Mouse (Mus musculus): ENCODE measurements at regions not wholly inside any gene's neighbourhood (a gene's known extent, or its start where the extent isn't known, plus 50 kb on each side); places are given as distances from the start of the nearest gene placed in this dataset.

GRCm38 (mm10) chr1:91611281-91611680 lies 70.9 kb downstream of the Asb1 start:
- no peak for DNase-seq (ENCODE audit: low spot score in 2 of 2)

DNA sequence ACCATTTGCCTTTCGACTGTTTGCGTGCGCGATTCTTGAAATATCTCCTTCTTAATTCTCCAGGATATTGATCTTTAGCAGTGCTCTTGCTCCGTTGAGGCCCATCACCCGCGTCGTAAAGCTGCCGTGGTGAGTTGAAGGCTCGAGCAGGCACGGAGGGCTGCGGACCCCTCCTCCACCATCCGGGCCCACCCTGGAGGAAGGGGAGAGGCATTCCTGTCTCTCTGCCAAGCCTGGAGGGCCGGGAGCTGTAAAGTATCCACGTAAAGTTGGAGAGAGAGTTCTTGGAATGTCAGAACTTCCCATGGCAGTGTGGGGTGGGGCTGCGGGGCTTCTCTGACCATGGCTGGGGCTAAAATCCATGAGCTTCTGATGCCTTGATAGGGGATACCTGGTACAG lies 71.3 kb downstream of the Asb1 start:
- no peak for DNase-seq (ENCODE audit: low spot score in 2 of 2)

DNA sequence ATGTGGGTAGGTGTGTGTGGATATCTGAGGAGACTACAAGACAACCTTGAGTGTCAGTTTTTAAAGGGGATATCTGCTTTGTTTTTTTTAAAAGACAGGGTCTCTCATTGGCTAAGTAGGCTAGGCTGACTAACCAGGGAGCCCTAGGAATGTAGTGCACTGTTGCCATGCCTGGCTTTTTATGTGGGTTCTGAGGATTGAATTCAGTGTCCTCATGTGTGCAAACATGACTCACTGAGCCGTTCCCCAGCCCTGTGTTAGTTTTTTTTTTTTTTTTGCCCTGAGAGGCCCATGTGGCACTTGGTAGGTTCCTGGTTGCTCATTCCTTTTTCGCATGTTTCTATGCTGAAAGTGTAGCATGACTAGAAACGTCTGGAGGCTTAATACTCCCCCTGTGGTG lies 72.6 kb downstream of the Asb1 start:
- no peak for DNase-seq (ENCODE audit: low spot score in 2 of 2)

DNA sequence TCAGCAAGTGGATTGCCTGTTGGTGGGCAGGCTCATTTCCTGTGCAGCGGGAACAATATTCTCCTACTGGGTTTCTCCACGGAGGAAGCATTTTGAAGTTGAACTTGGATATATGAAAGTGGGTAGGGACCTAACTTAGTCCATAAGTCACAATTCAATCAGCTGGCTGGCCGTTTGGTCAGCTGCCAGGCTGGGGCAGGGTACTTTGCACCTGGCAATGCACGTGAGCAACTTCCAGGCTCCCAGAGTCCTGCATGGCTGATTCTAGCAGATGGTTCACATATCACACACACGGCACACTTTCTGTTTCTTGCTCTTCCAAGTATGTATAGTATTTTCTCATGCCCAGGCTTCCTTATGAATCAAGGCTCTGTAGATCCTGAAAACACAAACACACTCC lies 75.1 kb downstream of the Asb1 start:
- no peak for DNase-seq (ENCODE audit: low spot score in 2 of 2)

- DNase-seq (ENCODE audit: low spot score in 2 of 2): no peak
Observed at GRCm38 (mm10) chr1:91618527-91619135, 78.3 kb downstream of the Asb1 start.

GRCm38 (mm10) chr1:91621141-91621540 lies 80.8 kb downstream of the Asb1 start:
- DNase-seq (ENCODE audit: low spot score in 2 of 2): no peak

- no peak for DNase-seq (ENCODE audit: low spot score in 2 of 2)
Observed at GRCm38 (mm10) chr1:91622874-91623273, 82.5 kb downstream of the Asb1 start.

GRCm38 (mm10) chr1:91624028-91624427 lies 83.7 kb downstream of the Asb1 start:
- no peak for DNase-seq (ENCODE audit: low spot score in 2 of 2)

DNA sequence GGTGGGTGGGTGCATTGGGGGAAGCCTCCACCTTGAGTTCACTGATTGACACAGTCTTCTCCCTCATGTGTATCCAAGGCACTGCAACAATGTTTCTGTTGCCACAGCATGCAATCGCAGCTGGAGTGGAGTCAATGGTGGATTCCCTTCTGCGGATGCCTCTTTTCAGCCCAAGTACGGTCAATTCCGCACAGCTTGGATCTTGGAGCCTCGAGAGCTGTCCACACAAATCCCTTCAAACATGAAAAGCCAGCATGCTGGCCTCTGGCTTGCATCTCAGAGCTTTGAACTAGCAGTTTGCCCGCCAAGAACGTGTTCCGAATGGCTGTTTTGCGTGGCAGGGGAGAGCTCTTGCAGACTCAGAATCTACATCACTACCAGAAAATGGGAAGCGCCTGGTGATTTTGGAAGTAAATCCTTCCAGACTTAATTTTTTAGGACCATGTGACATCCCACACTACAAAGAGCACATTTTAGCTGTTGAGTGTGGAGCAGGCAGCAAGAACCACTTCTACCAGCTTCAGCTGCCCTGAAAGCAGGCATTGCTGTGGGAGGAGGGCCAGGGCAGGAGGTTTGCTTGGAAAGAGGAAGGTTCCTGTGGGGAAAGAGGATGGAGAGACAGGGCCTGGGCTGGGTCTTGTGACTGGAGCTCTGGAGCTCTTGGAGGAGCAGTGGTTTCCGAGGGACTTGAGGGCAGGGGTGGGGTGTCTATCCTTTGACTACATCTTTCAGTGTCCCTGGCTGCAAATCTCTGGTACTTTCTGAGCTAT lies 84.4 kb downstream of the Asb1 start:
- no peak for DNase-seq (ENCODE audit: low spot score in 2 of 2)

- no peak for DNase-seq (ENCODE audit: low spot score in 2 of 2)
Observed at GRCm38 (mm10) chr1:91626090-91626489, 85.7 kb downstream of the Asb1 start.

GRCm38 (mm10) chr1:91630206-91630605 lies 89.9 kb downstream of the Asb1 start:
- DNase-seq (ENCODE audit: low spot score in 2 of 2): no peak

DNA sequence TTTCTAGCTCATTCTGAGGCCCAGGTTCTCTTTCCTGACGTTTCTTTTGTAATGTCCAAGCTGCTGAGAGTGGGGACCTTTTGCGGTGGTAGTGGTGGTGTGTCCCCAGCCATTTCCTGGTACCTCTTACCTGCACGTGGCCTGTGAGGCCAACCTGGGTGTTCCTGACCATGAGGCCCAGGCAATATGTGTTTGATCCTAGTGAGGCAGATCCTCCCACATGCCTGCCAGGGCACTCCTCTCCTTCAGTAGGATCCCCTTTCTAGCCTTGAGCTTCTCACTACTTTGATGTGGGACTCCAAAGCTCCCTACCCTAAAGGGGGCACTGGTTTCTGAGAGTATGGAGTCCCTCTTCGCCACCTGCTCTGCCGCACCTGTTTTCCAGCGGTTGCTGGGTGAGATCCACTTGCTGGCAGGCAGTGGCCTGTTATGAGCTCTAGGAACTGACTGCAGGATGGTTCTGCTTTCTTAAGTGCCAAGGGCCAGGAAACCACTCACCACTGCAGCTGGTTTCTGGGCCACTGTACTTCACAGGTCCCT lies 90.6 kb downstream of the Asb1 start:
- no peak for DNase-seq (ENCODE audit: low spot score in 2 of 2)

- DNase-seq (ENCODE audit: low spot score in 2 of 2): no peak
Observed at GRCm38 (mm10) chr1:91632906-91633493, 92.7 kb downstream of the Asb1 start.

DNA sequence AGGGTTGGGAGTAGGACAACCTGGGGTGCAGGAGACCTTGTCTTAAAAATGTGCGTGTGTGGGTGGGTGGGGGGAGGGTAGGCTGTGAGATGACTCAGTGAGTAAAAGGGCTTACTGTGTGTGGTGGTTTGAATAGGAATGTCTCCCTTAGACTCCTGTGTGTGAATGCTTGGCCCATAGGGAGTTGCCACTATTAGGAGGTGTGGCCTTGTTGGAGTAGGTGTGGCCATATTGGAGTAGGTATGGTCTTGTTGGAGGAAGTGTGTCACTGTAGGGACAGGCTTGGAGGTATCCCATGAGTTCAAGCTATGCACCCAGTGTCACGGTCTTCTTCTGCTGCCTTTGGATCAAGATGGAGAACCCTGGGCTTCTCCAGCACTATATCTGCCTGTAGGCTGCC lies 96.2 kb downstream of the Asb1 start:
- DNase-seq (ENCODE audit: low spot score in 2 of 2): no peak

GRCm38 (mm10) chr1:91640551-91640950 lies 100.2 kb downstream of the Asb1 start:
- no peak for DNase-seq (ENCODE audit: low spot score in 2 of 2)

DNA sequence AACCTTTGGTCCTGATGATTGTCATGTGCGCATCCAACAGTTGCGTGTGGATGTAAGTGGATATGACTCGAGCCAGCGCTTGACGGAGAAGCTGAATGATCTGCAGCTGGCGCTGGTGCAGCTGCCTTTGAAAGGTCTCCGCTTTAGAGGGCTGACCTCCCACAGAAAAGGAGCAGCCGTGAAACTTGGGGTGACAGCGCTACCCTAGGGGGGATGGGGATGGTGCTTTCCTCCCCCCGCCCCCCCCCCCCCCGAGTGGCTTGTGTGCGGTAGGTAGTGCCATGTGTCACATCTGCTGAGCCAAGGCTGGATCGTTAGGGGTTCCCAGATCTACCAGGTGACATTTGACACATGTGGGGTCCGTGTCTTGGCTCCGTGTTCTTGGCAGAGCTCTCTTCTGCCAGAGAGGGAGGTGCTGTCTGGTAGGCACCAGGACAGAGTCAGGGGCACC lies 118.7 kb downstream of the Asb1 start:
- no peak for DNase-seq (ENCODE audit: low spot score in 2 of 2)

DNA sequence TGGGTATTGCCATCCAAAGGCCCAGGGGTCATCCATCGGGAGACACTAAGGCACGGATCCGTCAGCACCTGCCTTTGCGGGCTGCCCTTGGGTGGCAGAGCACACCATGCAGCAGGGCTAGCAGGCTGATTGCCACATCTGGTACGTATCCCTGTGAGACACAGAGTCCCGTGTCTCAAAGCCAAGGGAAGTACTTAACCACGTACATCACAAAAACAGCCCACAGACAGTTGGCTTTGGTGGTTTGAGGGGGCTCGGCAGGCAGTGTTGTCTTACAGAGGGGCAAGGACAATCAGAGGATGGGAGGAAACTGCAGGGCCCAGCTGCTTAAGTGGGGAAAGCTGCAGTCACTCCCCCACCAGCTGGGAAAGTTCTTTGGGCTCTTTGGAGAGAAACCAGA lies 119.1 kb downstream of the Asb1 start:
- DNase-seq (ENCODE audit: low spot score in 2 of 2): no peak

GRCm38 (mm10) chr1:91663289-91663688 lies 122.9 kb downstream of the Asb1 start:
- DNase-seq (ENCODE audit: low spot score in 2 of 2): peak in 1 of 2 experiments; percentile 12

DNA sequence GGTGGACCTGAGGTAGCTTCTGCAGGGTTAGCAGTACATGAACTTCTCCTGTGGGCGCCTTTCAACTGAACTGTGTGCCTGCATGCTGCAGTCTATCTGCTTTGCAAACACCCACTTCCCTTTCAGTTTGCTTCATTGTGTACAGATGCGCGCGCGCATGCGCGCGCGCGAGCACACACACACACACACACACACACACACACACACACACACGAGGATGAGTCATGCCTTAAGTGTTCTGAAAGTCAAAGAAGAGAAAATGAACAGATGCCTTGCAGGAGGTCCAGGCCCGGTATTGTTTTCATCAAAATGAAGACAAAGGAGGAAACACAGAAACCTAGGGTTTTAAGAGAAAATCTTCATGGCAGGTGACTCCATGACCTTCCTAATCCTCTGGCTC lies 124.3 kb downstream of the Asb1 start:
- peak in 1 of 2 experiments; percentile 6 for DNase-seq (ENCODE audit: low spot score in 2 of 2)

DNA sequence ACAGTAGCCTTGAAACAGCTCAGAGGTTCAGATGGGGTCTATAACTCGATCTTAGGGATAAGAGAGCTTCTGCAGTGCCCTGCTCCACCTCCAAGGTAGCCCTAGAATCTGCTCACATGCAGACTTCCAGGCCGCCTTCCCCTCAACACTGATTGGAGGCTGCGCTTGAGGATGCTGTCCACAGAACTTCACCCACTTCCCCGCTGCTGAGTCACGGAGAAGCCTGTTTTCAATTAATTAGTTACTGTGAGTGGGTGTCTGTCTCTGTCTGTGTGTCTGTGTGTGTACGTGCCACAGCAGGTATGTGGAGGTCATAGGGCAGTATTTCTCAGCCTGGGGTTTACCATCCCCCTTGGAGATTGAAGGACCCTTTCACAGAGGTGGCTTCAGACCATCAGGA lies 128.2 kb downstream of the Asb1 start:
- DNase-seq (ENCODE audit: low spot score in 2 of 2): no peak

DNA sequence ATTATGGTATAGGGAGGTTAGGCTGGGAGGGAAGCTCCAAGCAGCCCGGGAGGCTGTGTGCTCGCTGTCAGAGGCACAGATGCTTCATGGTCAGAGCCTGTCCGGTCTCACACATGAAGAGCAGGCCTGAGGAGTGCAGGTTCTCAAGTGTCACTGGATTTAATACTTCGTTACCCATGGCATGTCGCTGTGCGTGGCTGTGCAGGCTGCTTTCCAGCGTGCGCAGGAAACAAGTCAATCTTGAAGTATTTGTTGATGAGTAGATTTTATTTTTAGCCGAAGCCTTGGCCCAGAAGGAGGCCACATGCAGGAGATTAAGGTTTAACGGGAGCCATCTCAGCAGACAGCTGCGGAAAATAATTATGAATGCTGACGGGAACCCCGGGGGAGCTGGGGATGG lies 130.3 kb upstream of the Twist2 start:
- DNase-seq (ENCODE audit: low spot score in 2 of 2): no peak

GRCm38 (mm10) chr1:91674082-91674655 lies 127.1 kb upstream of the Twist2 start:
- no peak for DNase-seq (ENCODE audit: low spot score in 2 of 2)

All from right cerebral cortex, postnatal 36 days (tissue).